Mouse (Mus musculus): ENCODE results near the gene Tnfrsf9.
A peak's percentile ranks its signal among the peaks of the same experiment; 100 is the strongest.
"Not testable (repeated sequence)": the region's sequence is repeated elsewhere in the genome, so short reads cannot be mapped to it uniquely, and the experiment has no call there.

Tnfrsf9 gene

GRCm38 (mm10) chr4:150914290-150914733, at the start of gene Tnfrsf9, which contains the start of gene Park7:
TSS of gene Tnfrsf9 (plus strand) at chr4:150914562.
TSS of gene Park7 (minus strand) at chr4:150914437.
- peak; percentile 98 to 99 for DNase-seq

DNA sequence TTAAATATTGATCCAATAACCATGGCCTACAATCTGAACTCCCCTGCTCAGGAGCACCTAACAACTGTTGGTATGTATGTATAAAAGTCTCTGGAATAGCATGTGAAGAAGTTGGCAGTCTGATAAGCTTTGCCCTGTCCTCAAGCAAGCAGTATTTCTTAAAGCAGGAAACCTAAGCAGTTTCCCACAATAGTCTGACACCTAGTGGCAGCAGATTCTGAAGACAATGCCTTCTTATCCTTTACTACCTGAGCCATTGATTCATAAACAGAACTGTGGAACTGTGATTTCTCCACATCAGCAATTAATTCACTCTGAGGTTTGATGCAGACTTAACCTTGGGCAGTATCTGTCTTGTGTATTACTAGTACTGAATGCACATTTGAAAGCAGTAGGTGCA, 49.0 kb upstream of the Tnfrsf9 start:
- no peak for DNase-seq

GRCm38 (mm10) chr4:150866069-150866468, 48.3 kb upstream of the Tnfrsf9 start:
- no peak for DNase-seq

DNA sequence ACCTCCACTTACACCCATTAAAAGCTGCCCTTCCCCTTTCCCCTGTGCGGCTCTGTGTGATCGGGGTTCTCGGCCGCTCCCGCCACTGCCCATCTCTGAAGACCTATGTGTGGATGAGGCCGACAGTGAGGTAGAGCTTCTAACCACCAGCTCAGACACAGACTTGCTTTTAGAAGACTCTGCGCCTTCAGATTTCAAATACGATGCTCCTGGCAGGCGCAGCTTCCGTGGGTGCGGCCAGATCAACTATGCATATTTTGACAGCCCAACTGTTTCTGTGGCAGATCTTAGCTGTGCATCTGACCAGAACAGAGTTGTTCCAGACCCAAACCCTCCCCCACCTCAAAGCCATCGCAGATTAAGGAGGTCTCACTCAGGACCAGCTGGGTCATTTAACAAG, 47.9 kb upstream of the Tnfrsf9 start:
- no peak for DNase-seq

- DNase-seq, result no peak
Measured at GRCm38 (mm10) chr4:150868161-150868560, 46.2 kb upstream of the Tnfrsf9 start.

GRCm38 (mm10) chr4:150868859-150869258, 45.5 kb upstream of the Tnfrsf9 start:
- no peak for DNase-seq

- DNase-seq, result peak in 1 of 2 experiments; percentile 68
Measured at GRCm38 (mm10) chr4:150869276-150870197, 44.8 kb upstream of the Tnfrsf9 start.

- DNase-seq, result peak in 1 of 2 experiments; percentile 48
Measured at GRCm38 (mm10) chr4:150870963-150871391, 43.4 kb upstream of the Tnfrsf9 start.

- peak; percentile 71 to 80 for DNase-seq
Measured at GRCm38 (mm10) chr4:150871392-150872138, 42.8 kb upstream of the Tnfrsf9 start.

DNA sequence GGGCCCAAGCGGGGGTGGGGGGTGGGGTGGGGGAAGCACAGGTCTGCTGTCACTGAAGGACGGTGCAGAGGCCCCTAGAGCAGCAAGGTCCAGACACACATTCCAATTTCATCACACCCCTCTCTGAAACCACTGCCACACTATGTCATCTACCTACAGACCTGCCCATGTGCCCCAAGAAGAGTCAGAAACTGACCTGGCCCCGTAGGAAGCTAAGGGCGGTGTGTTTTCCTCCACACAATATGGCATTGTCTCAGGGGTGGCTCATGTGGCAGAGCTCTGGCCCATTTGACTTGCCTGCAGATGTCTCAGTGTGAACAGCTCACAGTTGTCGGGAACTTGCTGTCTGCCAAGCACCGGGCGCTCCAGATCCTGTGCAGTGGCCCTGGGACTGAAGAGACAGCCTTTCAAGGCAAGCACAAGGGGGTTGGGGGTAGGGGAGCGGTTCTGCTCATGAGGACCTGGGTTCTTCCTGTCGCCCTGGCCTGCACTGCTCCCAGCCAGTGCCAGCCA, 42.2 kb upstream of the Tnfrsf9 start:
- DNase-seq, result peak; percentile 68 to 70

DNA sequence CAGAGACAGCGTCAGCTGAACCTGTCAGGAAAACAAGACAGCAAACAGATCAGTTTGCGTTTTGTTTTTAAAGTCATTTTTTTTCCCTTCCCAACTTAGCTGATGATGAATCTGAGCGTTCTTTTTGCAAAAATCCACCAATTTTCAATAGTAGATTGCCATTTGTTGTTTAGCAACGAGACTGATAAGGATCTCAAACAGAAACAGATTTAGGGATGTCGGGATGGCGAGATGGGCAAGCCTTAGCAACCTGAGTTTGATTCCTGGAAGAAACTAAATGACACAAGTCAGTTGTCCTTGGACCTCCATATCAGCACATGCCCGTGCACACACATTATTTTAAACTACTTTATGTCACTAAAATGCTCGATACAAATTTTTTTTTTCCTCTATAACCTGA, 41.7 kb upstream of the Tnfrsf9 start:
- no peak for DNase-seq

DNA sequence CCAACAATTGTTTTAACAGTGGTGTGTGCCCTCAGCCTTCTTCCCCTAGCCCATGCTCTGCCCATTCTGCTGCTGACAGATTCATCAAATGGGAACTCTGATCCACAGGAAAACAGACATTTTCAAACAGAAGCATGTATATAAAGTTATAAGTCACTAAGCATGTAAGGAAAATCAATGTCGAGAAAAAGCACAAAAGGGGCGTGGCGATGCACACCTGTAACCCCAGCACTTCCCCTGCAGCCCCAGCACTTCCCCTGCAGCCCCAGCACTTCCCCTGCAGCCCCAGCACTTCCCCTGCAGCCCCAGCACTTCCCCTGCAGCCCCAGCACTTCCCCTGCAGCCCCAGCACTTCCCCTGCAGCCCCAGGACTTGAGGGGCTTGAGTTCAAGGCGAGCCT, 39.9 kb upstream of the Tnfrsf9 start:
- DNase-seq, result not testable (repeated sequence)

GRCm38 (mm10) chr4:150875393-150875792, 39.0 kb upstream of the Tnfrsf9 start:
- DNase-seq, result no peak

- no peak for DNase-seq
Measured at GRCm38 (mm10) chr4:150879631-150880030, 34.7 kb upstream of the Tnfrsf9 start.

DNA sequence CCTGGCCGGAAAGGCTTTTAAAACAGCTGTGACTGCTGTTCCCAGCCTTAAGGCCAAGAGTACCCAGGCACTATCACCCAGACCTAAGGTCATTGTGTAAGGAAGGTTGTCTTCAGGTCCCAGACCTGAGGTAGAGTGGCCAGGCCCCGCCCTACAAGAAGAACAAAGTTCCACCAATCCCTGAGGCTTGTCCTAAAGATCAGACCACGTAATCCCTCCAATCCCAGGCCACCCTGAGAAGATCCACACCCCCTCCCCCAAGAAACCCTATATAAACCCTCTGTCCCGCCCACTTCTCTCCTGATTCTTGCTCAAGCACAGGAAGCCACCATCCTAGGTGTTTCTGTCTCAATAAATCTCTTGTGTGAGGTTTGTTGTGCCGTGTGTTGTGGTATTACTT, 34.0 kb upstream of the Tnfrsf9 start:
- DNase-seq, result no peak

- no peak for DNase-seq
Measured at GRCm38 (mm10) chr4:150882632-150883031, 31.7 kb upstream of the Tnfrsf9 start.

- no peak for DNase-seq
Measured at GRCm38 (mm10) chr4:150887903-150888302, 26.5 kb upstream of the Tnfrsf9 start.

GRCm38 (mm10) chr4:150888492-150888891, 25.9 kb upstream of the Tnfrsf9 start:
- no peak for DNase-seq

GRCm38 (mm10) chr4:150889273-150889954, 24.9 kb upstream of the Tnfrsf9 start:
- DNase-seq, result peak in 1 of 2 experiments; percentile 69

DNA sequence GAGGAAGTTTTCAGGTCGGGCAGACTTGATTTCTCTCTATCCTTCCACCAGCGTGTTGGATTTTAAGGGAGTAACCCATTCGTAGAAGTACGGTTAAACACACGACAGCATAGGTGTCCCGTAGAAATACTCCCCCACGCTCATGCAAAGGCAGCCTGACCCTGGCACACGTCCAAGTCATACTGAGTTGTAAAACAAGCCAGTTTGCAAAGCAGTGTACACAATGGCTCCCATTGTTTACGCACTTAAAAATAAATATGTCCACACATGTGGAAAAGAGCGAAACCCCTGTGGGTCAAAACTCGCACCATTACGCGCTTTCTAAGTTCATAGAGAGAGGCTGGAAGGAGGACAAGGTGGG, 24.4 kb upstream of the Tnfrsf9 start:
- peak in 1 of 2 experiments; percentile 59 for DNase-seq

DNA sequence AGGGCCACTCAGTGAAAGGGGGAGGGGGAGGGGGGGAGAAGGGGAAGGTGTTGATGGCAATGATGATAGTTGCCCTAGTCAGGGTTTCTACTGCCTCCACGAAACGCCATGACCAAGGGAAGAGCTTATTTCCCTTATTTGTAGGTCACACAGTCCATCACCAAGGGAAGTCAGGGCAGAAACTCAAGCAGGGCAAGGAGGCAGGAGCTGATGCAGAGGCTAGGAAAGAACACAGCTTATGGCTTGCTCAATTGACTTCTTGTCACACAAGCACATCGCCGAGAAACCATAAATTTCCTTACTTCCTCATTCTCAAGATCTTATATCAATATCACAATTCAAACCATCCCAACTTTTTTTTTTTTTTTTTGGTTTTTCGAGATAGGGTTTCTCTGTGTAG, 23.1 kb upstream of the Tnfrsf9 start:
- no peak for DNase-seq

- peak in 1 of 2 experiments; percentile 69 for DNase-seq
Measured at GRCm38 (mm10) chr4:150894718-150895501, 19.5 kb upstream of the Tnfrsf9 start.

Data from kidney, postnatal 36 days (tissue).